ENCODE assay signal across 9 mouse cellular contexts in the genomic region with DNA sequence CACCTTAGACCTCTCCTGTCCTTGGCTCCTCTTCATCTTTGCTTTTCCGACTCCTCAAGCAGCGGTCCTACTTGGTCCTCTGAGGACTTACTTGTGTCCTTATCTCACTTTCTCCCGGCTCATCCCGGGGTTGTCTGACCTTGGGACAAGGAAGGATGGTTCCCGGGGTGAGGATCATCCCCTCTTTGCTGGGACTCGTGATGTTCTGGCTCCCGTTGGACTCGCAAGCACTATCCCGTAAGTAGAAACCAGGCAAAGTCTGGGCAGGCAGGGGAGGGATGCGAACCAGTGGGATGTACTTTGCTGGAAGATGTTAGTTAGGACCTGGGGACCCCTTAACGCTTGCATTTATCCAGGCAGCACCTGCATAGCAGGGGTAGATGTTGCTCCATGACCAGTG. TPM values are rescaled to one million over a fixed set of nuclear protein-coding genes. Genes with fewer than 3 reads are reported as not detected.
DNase-seq lines count a peak whose midpoint lies in the region; ATAC-seq and TF ChIP-seq lines count a peak whose summit lies in the region.
"Had no signal": no experiment of that assay in that cellular context is flagged by ENCODE, and none has a peak within 500 bp of the region (broad histone marks: within the 10 kb centered on the region; RNA-seq: fewer than 3 reads in every experiment).

No protein-coding gene starts in this region.

- 0 out of 2 replicates have a peak, but pooled peaks cover 4% of the 10 kb centered on the region for H3K4me1 ChIP-seq in heart, postnatal 0 days (ENCODE audit: control insufficient read depth, insufficient read depth)
- H3K4me1 ChIP-seq in embryonic facial prominence, embryonic 14.5 days (ENCODE audit: control insufficient read depth, insufficient read depth, low read length), result no peaks in the 10 kb centered on the region
- H3K4me1 ChIP-seq in hindbrain, embryonic 16.5 days (ENCODE audit: control insufficient read depth, insufficient read depth, low read depth, low read length), result peaks cover 6% of the 10 kb centered on the region; the same call in 1 of the 2 replicates
- H3K4me1 ChIP-seq in midbrain, postnatal 0 days (ENCODE audit: insufficient read depth, low read length), result peaks cover 2% of the 10 kb centered on the region; the same call in 1 of the 2 replicates

- H3K9me3 ChIP-seq in heart, postnatal 0 days (replicated peaks; ENCODE audit: control insufficient read depth, low read length), result no peaks in the 10 kb centered on the region
- no peaks in the 10 kb centered on the region for H3K9me3 ChIP-seq in embryonic facial prominence, embryonic 14.5 days (ENCODE audit: control insufficient read depth, low read length)
- H3K9me3 ChIP-seq in hindbrain, embryonic 16.5 days (ENCODE audit: control insufficient read depth, low read length), result no peaks in the 10 kb centered on the region
- H3K9me3 ChIP-seq in midbrain, postnatal 0 days (ENCODE audit: low read length), result no peaks in the 10 kb centered on the region

- WGBS in heart, postnatal 0 days, result 6% methylated on average over 11 of the region's 11 CpGs
- WGBS in embryonic facial prominence, embryonic 14.5 days, result 4% methylated on average over 11 of the region's 11 CpGs
- 5% methylated on average over 11 of the region's 11 CpGs for WGBS in hindbrain, embryonic 16.5 days
- 5% methylated on average over 11 of the region's 11 CpGs for WGBS in midbrain, postnatal 0 days

- H3K27ac ChIP-seq in heart, postnatal 0 days (ENCODE audit: low read depth), result no peak overlapping the region
- H3K27ac ChIP-seq in embryonic facial prominence, embryonic 14.5 days (replicated peaks; ENCODE audit: low read depth, low read length), result no peak overlapping the region
- H3K27ac ChIP-seq in hindbrain, embryonic 16.5 days (ENCODE audit: low read depth, low read length), result no peak overlapping the region
- no peak overlapping the region for H3K27ac ChIP-seq in midbrain, postnatal 0 days (ENCODE audit: low read depth, low read length)

- DNase-seq in heart, postnatal 0 days (ENCODE audit: low spot score), result no peak
- no peak for DNase-seq in heart, adult 8-10 months (ENCODE audit: low spot score)
- no peak for DNase-seq in embryonic facial prominence, embryonic 14.5 days (ENCODE audit: low spot score)
- no peak for DNase-seq in midbrain, postnatal 0 days (ENCODE audit: low spot score)
- no peak for DNase-seq in left cerebral cortex, adult 9 months (ENCODE audit: low spot score in 2 of 2)
- no peak for DNase-seq in spleen, postnatal 14 days (ENCODE audit: low spot score in 2 of 2)
- no peak for DNase-seq in ovary, postnatal 36 days (ENCODE audit: low spot score)

- no peak overlapping the region for H3K9ac ChIP-seq in heart, postnatal 0 days (replicated peaks; ENCODE audit: low read depth, low read length)
- H3K9ac ChIP-seq in embryonic facial prominence, embryonic 14.5 days (ENCODE audit: low read depth, low read length), result no peak overlapping the region; the same call in 1 of the 2 replicates
- H3K9ac ChIP-seq in hindbrain, embryonic 16.5 days (ENCODE audit: low read depth, low read length), result no peak overlapping the region; the same call in 1 of the 2 replicates
- H3K9ac ChIP-seq in midbrain, postnatal 0 days (replicated peaks; ENCODE audit: low read length, poor library complexity, severe bottlenecking), result no peak overlapping the region

- H3K4me2 ChIP-seq in heart, postnatal 0 days (ENCODE audit: low read depth, low read length), result peak overlapping the region; percentile 75
- peak overlapping the region; percentile 88 for H3K4me2 ChIP-seq in embryonic facial prominence, embryonic 14.5 days (ENCODE audit: low read depth, low read length)
- peak overlapping the region; percentile 98 for H3K4me2 ChIP-seq in hindbrain, embryonic 16.5 days (ENCODE audit: low read length)
- H3K4me2 ChIP-seq in midbrain, postnatal 0 days (ENCODE audit: low read depth, low read length, poor library complexity, severe bottlenecking), result peak overlapping the region; percentile 98

- ATAC-seq in heart, postnatal 0 days (ENCODE audit: insufficient read depth, low read depth), result no peak
- no peak for ATAC-seq in embryonic facial prominence, embryonic 14.5 days (ENCODE audit: low read depth)
- no peak for ATAC-seq in hindbrain, embryonic 16.5 days
- no peak for ATAC-seq in midbrain, postnatal 0 days (ENCODE audit: low FRiP score)

- TF ChIP-seq CTCF in heart, postnatal 0 days (IDR thresholded peaks at IDR 0.05; ENCODE audit: low read depth), result no peak
- TF ChIP-seq CTCF in midbrain, postnatal 0 days (IDR thresholded peaks at IDR 0.05), result no peak

- H3K4me3 ChIP-seq in heart, postnatal 0 days (ENCODE audit: low read depth, low read length), result peak overlapping the region; percentile 43; the same call in 1 of the 2 replicates
- H3K4me3 ChIP-seq in embryonic facial prominence, embryonic 14.5 days (ENCODE audit: low read depth, low read length), result peak overlapping the region; percentile 51
- H3K4me3 ChIP-seq in hindbrain, embryonic 16.5 days (ENCODE audit: low read length), result peak overlapping the region; percentile 58
- H3K4me3 ChIP-seq in midbrain, postnatal 0 days (ENCODE audit: low read depth, low read length), result peak overlapping the region; percentile 52; the same call in 1 of the 2 replicates

- H3K27me3 ChIP-seq in heart, postnatal 0 days (ENCODE audit: control insufficient read depth, insufficient read depth, low read length), result peaks cover 67% of the 10 kb centered on the region
- peaks cover 53% of the 10 kb centered on the region for H3K27me3 ChIP-seq in embryonic facial prominence, embryonic 14.5 days (replicated peaks; ENCODE audit: control insufficient read depth, insufficient read depth, low read length)
- peaks cover 35% of the 10 kb centered on the region for H3K27me3 ChIP-seq in hindbrain, embryonic 16.5 days (replicated peaks; ENCODE audit: control insufficient read depth, insufficient read depth, low read length)
- peaks cover 37% of the 10 kb centered on the region for H3K27me3 ChIP-seq in midbrain, postnatal 0 days (ENCODE audit: insufficient read depth, low read length)

- H3K36me3 ChIP-seq in heart, postnatal 0 days (replicated peaks; ENCODE audit: control insufficient read depth, insufficient read depth, low read length), result no peaks in the 10 kb centered on the region
- no peaks in the 10 kb centered on the region for H3K36me3 ChIP-seq in embryonic facial prominence, embryonic 14.5 days (ENCODE audit: control insufficient read depth, insufficient read depth, low read length)
- no peaks in the 10 kb centered on the region for H3K36me3 ChIP-seq in hindbrain, embryonic 16.5 days (ENCODE audit: control insufficient read depth, insufficient read depth, low read length)
- no peaks in the 10 kb centered on the region for H3K36me3 ChIP-seq in midbrain, postnatal 0 days (ENCODE audit: insufficient read depth, low read length)

- no peak for TF ChIP-seq EP300 in heart, postnatal 0 days (IDR thresholded peaks at IDR 0.05; ENCODE audit: low read depth)

RNA-seq across cellular contexts. Expression of gene Chrdl2, which starts 0.4 kb away (rescaled TPM):
- not detected in 2 replicates for total RNA-seq in heart, postnatal 0 days (2014; rRNA removed; ENCODE audit: low replicate concordance)
- 0.12 and 0.15 TPM in 2 replicates for polyA plus RNA-seq in heart, postnatal 0 days (2015; fragmentation: Nextera tagmentation; extraction: Ambion mirVana)
- not detected for total RNA-seq in heart, adult 8-10 months (2022)
- polyA plus RNA-seq in embryonic facial prominence, embryonic 14.5 days (2014; fragmentation: Nextera tagmentation; extraction: Ambion mirVana), result 1.9 and 2.0 TPM in 2 replicates
- 0.88 and 1.1 TPM in 2 replicates for polyA plus RNA-seq in hindbrain, embryonic 16.5 days (2015; fragmentation: Nextera tagmentation; extraction: Ambion mirVana)
- 1.7 TPM in 1 of 2 replicates, not detected in the other for total RNA-seq in midbrain, postnatal 0 days (2014; rRNA removed)
- 0.21 and 0.23 TPM in 2 replicates for polyA plus RNA-seq in midbrain, postnatal 0 days (2015; fragmentation: Nextera tagmentation; extraction: Ambion mirVana)
- total RNA-seq: adrenal gland, adult 2 months had no signal
- polyA plus RNA-seq: adrenal gland, adult 2 months had no signal

RNA-seq across cellular contexts. Expression of gene Rnf169, which starts 26.2 kb away (rescaled TPM):
- total RNA-seq in heart, postnatal 0 days (2014; rRNA removed; ENCODE audit: low replicate concordance), result 11.0 and 11.5 TPM in 2 replicates
- polyA plus RNA-seq in heart, postnatal 0 days (2015; fragmentation: Nextera tagmentation; extraction: Ambion mirVana), result 2.1 and 2.3 TPM in 2 replicates
- total RNA-seq in heart, adult 8-10 months (2022), result 10 to 100 TPM in 1 of 4 experiments, 1 to 10 TPM in 3; 8.1 to 10.5 (median 9.4) TPM
- polyA plus RNA-seq in embryonic facial prominence, embryonic 14.5 days (2014; fragmentation: Nextera tagmentation; extraction: Ambion mirVana), result 5.9 and 6.4 TPM in 2 replicates
- polyA plus RNA-seq in hindbrain, embryonic 16.5 days (2015; fragmentation: Nextera tagmentation; extraction: Ambion mirVana), result 4.1 and 4.2 TPM in 2 replicates
- 17.1 and 18.8 TPM in 2 replicates for total RNA-seq in midbrain, postnatal 0 days (2014; rRNA removed)
- 3.1 and 3.6 TPM in 2 replicates for polyA plus RNA-seq in midbrain, postnatal 0 days (2015; fragmentation: Nextera tagmentation; extraction: Ambion mirVana)
